Mouse (Mus musculus) thymus, postnatal 0 days (tissue): ENCODE results near the gene Aff3. TPM values are rescaled to one million over a fixed set of nuclear protein-coding genes. Genes with fewer than 3 reads are reported as not detected.

ENCODE experiments used
- DNase-seq: peaks from one replicate; pipeline ENCODE4 v3.0.0-alpha.2; 2015; ENCODE audit warnings: low spot score
- polyA plus RNA-seq: library from polyadenylated mRNA; unstranded; fragments of >200 nt; fragmentation: Nextera tagmentation; extraction: Ambion mirVana; gene quantifications from 2 replicates; pipeline ENCODE4 v1.2.1, GENCODE M21; 2015

Gene Aff3
- polyA plus RNA-seq, 1 experiment from 2014 or later: 16.1 TPM

DNA sequence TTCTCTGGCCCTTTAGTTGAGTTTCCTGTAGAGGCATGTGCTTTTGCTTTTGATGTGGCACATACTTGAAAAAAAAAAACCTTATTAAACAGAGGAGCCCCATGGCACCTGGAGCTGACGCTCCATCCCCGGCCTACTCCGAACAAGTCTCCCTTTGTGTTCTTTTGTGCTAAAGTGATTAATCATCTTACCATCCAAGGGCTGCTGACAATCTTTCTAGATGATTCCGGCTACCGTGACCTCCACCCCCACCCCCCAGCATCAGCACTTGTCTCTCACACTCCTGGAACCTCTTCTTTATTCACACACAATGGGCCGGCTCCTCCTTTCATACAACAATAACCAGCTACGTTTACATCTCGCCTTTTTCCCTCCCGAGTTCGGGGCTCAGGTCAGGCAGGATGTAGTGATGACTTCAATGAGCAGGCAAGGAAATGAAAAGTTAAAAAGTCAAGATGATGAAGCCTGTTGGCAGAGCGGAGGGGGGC, 269.5 kb downstream of the Aff3 start:
- DNase-seq: peak; percentile 42

DNA sequence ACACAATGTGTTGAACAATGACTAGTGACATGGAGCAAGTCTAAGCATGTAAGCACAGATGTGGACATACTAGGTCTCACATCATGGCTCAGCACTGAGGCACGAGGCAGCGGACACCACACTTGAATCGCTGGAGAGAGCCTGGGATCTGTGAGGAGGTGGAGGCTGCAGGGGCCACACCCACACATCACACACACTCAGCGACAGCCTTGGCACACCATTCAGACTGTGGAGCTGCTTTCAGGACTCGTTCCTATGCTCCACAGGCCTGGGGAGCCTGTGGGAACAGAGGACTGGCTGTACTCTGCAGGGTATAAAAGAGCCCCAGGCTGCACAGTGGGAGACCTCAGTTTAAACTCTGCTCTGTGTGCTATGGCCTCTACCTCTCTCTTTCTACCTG, 270.3 kb downstream of the Aff3 start:
- DNase-seq: no peak

DNA sequence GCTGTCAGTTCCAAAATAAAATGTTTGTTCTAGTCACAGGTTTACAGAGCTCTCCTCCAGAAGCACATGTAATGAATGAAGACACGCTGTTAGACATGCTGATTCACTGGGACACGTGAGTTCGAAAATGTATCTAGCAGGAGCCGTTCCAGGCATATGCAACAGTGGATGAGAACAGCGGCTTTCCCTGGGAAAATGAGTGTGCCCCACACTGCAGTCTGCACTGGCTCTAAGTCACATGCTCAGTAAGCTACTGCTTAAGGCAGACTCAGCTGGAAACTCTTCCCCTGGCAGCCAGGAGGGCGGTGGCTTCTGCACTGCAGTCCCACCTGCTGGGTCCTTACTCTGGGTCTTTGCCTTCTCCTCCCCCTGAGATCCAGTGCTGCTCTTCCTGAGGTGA, 271.2 kb downstream of the Aff3 start:
- no peak for DNase-seq

DNA sequence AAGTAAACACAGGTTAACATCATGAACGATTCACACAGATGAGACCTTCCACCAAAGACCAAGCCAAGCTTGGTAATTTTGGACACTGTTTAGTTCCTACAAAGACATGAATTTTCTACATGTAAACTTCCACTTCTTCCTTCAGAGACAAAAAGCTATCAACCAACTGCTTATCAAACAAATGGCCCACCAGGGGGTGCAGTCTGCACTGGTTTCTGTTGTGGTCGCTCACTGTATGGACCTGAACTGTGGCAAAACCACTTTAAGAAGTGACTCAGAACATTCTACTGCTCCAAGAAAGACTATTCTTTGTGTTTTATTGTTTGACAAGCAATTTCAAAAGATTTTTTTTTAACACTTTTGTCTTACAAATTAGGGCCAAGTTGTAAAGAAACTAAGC, 271.8 kb downstream of the Aff3 start:
- peak; percentile 67 for DNase-seq

DNA sequence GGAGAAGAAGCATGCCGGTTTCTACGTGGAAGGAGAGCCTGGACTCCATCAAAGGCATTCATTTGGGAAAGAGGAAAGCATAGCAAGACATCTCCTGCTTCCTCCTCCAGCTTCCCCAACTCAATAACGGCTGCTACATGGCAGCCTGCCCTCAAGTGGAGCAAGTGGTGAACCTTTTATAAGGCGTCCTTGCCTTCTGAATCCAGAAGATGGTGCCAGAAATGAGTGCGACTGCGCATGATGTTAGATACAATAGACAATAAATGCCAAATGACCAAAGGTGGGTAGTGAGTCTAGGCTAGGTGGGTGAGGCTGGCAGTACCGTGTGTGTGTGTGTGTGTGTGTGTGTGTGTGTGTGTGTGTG, 273.9 kb downstream of the Aff3 start:
- DNase-seq: no peak

DNA sequence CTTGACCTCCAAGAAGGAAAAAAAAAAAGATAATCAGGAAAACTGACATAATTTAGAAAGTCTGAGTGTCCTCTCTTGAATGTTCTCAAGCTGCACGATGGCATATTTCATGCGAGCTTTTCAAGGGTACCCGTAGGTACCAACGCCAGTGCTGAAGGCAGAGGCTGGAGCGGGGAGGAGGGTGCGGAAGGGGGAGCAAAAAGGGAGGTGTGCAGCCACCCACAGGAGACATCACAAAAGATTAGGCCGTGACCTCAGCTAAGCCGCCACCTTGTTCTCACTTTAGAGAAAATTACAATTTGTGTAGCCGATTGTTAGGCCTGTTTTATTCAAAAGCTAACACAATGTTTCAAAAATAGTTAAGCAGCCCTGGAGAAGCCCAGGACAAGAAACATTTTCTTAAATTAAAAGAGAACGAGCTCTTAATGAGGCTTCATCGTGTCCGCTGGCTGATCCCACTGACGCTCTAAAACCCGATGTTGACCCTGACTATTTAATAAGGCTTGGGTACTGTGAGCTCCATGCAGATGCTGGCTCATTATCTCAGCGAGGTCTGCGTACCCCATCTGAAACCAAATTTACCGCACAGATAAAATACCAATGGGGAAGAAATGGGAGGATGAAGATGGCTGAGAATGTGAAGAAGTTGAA, 274.4 kb downstream of the Aff3 start:
- no peak for DNase-seq

DNA sequence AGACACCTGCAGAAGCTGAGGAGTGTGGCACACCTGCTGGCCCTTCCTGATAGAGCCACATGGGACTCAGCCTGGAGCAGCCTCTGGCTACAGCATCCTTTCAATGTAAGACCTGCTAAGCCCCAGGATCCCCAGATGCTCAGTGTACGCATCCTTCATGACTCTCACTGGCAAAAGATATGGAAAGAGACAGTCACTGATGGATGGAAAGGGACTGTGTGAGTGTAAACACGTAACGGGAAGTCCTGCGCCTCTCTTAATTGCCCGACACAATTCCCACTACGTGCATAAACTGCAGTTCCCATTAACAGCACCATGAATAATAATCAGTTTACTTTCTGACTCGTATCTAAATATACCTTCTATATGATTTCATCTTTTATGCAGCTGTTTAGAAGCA, 275.2 kb downstream of the Aff3 start:
- no peak for DNase-seq

DNA sequence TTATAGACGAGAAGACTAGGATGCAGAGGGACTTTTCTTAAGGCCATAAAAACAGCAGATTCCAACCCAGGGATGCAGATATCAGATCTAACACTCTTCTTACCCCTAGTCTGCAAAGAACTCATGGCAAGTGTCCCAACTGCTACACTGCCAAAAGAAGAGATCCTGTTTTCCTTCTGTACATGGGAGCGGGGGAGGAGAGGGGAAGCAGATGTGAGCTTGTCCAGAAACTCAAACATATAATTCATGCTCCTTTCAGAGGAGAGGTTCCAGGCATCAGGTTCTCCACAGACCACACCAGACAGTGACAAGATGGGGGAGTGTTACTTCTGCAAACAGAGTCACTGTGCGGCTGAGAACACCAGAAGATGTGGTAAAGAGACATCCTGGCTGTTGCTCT, 276.3 kb downstream of the Aff3 start:
- no peak for DNase-seq

DNA sequence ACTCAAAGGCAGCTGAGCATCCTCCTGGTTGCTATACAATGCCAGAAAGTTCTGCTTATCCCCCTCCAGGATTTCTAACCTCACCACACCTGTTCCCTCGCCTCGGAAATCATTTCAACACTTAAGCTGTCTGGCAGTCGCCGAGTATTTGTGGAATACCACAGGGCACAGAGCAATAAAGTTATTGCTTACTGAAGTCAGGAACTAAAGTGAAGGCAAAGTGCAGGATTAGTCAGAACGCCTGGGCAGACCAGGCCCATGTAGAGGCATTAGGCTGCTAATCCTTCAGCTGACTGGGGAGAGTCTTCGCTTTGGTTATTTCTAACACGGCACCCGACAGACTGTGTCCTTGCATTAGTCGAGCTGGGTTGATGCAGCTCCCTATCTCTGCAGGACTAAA, 277.3 kb downstream of the Aff3 start:
- no peak for DNase-seq

DNA sequence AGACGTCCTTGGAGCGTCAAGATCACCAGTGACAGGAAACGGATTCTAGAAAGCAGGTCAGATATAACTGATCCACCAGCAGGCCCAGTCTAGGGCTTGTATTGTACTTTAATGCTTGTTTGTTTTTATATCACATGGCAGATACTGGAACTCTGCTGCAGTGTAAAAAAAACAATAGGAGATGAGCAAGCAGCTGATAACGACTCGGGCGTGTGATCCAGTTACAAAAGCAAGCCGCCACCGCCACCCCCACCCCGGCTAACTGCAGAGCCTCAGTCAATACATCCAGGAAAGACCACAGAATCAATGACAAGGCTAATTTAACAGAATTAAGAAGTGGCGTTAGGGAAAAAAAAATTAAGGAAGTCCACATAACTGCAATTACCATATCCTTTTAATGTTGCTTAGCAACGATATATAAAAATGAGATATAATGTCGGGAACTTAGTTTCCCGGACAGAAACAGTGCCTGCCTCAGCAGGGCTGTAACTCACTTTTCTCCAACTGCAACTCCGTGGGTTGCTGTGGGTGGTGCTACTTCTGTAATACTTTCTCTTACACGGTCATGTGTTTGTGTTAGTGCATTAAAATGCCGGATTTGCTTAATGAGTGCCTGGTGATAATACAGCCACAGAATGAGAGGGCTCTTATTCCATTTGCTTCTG, 280.2 kb downstream of the Aff3 start:
- no peak for DNase-seq

DNA sequence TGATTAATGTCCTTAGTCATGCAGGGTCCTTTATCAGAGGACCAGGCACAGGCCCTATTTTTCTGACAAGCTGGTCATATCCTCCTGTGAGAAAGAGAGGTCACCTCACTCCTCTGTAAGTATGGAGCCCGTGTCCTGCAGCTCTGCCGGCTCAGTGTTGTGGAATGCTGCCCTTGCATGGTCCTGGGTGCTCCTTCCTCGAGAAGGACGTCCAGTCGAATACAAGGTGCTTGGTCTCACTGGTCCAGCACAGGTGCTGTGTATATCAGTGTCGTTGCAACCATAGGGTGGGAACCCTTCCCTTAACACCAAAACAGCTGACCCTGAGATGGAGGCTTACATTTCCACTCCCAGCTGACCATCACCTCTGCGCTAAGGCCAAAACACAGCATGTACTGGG, 280.7 kb downstream of the Aff3 start:
- no peak for DNase-seq

DNA sequence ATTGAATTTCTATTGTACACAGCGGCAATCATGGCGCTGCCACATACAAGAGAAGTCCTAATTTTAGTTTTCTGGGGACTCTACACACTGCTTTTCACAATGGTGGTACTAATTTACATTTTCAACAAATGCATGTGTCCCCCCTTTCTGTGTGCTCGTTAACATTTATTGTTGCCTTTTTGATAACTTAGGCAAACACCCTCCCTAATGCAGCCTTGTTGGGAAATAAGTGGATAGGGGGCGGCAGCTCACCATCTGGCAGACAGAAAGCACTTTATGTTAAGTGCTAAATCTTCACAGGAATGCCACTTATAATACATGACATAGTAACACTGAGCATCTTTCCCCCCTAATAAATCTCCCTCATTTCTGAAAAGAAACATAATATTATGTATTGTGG, 282.1 kb downstream of the Aff3 start:
- no peak for DNase-seq

DNA sequence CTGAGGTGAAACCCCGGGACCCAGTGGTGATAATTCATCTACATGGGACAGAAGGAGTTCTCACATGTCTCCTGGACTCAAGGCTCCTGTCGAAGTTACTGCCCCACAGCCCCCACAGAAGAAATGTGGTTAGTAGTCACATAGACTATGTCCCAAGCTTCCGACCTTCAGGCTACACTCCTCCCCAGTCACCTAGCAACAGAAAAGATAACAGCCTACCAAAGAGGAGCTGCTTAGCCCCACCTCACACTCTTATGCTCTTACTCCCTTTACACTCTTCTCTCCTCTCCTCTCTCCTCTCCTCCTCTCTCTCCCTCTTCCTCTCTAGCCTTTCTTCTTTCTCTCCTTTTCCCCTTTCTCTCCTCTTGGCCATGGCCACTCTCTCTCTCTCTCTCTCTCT, 286.8 kb downstream of the Aff3 start:
- no peak for DNase-seq

DNA sequence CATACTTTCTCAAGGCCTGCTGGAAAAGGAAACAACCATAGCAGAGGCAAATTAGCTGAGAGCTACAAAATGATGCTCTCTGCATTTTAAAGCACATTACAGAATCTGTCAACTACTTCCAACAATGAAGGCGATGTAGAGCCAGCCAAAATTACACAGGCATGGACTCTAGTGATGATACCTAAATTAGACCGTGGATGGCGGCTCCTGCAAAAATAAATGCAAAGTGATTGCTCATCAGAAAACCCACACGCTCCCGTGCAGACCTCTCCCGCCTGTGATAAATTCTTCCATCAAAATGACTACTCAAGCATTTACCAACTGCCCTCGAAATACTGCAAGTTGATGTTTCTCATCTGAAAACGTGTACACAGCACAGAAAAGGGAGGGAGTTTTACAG, 295.6 kb downstream of the Aff3 start:
- no peak for DNase-seq

DNA sequence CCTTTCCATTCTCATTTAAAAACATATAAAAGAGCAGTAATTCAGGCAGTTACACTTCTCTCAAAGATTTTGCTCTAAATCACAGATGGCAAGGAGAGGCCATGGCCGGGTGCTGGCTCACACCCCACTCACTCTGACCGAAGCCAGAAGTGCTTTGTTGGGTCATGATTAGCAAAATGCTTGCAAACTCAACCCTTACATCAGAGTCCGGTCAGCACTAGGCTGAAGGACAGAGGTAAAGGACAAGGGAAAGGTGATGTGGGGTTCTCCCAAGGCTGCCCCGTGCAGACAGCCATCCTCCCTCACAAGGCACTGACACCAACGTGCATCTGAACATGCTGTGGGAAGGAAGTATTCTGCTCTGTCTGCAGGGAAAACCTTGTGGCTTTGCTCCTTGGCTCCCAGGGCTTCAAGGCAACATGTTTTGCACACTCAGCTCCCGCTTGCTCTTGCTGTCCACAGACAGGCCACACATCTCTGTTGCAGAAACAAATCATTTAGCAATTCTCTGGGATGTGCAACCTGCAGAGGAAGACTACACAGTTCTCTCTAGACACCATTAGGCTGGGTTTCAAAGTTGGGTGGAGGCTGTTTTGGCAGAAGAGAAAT, 296.6 kb downstream of the Aff3 start:
- no peak for DNase-seq

DNA sequence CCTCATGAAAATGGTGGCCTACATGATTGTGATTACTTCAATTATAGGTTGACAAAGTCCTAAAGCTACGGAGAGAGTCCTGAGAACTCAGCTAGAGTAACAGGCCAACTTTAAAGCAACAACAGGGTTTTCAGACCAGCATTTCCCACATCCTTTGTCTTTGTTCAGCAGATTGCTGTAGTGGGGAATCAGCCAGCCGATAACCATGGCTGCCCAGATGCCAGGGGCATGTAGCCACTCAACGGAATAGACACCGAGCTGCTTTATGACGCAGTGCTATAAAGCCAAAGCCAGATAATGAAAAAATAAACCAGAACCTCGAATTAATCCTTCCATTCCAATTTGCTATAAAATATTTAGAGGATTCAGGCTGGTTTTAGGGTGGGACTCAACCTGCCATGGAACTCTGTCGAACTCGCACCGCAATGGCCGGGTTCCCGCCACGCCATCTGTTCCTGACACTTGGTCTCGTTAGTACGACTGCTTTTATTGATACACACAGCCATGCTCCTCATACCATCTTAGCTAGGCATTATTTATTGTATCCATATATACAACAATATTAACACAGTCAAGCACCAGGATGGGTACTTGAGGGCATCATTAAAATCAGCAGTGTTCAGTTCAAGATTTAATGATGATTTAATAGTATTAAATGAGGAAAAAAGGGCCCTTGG, 297.2 kb downstream of the Aff3 start:
- DNase-seq: no peak

DNA sequence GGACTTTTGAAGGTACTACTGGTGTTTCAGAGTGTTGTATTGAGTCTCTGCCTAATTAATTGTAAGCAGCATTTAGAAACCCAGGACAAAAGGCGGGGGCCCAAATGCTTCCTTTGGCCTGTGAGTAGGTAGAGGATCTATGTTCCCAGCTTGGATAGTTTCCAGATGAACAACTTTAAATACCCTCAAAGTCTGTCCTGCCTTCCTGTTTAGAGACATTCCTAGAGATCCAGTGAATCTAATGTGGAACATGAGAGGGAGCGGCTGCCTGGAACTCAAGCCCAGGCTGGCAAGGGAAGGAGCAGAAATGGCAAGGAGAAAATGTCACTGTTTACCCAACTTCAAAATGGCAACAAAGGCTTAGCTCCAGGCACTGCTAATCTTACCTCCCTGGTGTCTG, 300.9 kb downstream of the Aff3 start:
- no peak for DNase-seq

DNA sequence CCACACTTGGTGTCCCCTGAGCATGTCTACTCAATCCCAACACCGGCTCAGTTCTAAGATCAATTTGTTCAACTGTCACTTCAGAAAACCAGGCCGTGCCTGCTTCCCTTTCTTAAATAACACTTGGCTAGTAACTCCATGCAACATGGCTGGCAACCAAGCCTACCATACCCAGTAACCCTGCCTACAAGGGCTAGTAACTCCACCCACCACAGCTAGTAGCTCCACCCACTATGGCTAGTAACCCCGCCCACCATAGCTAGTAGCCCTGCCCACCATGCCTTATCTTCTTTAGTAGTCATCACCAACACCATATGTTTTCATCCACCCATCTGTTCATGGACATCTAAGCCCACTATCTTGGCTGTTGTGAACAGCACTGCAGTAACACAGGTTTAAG, 302.5 kb downstream of the Aff3 start:
- no peak for DNase-seq

DNA sequence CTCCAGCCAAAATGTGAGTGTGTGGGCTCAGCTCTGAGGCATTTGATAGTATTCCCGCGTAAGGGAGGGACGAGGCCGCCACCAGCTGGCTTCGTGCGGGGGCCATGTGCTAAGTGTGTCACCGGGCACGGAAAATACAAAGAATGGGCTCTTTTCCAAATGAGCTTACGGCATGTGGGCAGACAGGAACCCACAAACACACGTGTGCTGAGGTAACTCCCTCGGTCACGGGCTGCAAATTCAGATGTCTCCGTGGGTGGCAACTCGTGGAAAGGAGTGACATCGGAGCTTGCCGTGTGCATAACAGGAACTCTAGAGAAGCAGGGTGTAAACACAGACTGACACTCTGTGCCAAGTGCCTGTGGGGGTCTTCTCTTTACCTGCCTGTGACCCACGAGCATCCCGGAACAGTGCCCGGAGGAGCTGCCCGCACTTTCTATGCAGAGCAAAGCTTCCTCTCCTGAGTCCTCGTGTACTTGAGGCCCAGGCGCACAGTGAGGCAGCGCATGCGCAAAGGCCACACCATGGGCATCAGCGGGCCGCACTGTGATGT, 305.9 kb downstream of the Aff3 start:
- DNase-seq: no peak

DNA sequence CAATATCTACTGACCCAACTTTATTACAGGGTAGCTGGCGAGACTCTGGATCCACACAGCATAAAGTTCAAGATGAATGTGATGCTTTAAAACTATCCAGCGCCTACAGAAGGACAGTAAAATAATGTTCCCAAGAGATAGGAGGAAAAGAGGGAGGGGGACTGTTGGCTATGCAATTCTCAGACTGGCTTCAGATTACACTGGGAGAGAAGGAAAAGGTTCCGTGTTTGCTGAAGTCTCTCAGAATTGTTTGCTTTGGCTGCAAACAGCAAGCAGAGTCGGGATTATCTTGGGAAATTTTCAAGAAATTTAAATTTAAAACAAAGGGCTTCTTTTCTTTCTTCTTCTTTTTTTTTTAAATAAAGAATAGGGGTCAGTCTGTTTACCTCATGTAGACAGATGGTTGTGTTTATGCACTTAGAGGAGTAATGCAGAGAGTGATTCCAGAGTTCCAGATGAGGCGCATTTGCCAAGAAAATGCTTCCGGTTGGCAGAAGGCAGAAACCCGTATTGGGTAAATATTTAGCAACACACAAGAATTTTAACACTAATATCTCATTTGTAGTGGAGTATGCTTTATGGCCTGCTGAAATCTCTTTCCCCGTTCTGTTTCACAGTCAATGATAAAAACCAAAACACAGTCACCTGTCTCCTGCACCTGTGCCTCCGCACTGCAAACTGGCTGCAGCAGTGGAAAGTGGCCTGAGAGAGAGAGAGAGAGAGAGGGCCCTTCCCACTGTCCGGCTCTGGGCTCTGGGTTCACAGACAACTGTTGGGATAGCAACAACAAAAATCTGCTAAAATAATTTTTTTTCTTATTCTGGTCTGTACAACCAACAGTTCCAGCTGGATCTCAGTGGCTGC, 306.6 kb downstream of the Aff3 start:
- DNase-seq: no peak

DNA sequence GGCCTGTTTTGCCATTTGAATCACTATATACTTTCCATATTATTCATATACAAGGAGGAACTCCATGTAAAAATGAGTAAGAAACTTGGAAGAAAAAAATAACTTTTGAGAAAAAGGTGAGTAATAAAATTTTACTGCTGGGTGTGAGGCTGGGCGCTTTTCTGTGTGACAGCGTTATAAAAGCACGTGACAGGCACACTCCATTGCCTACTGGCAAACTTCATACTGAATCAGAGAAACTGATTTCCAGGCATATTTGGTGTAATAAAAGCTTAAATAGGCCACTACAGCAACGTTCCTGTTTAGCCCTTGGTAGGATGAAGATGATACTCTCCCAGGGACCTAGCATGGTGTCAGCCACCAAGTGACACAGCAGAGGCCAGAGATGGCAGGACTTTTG, 310.2 kb downstream of the Aff3 start:
- no peak for DNase-seq
